Mouse (Mus musculus): ENCODE results near the gene Ranbp6. TPM values are rescaled to one million over a fixed set of nuclear protein-coding genes. Genes with fewer than 3 reads are reported as not detected.

The Ranbp6 gene
- total RNA-seq, 2 experiments from 2014 or later: 11.8 to 15.0 TPM

GRCm38 (mm10) chr19:29820966-29821365 lies 8.2 kb upstream of the Ranbp6 start:
- DNase-seq (ENCODE audit: low spot score): no peak
- intact Hi-C loops (cut with DNase I): loop anchor here (2.0 kb wide), 1 partner anchor 136 kb away; no protein-coding TSS in a partner anchor

- intact Hi-C loops (cut with DNase I): loop anchor here (5.0 kb wide), 1 partner anchor 222 kb away; the partner anchor contains the start of gene Uhrf2
- DNase-seq (ENCODE audit: low spot score): no peak
Measured at GRCm38 (mm10) chr19:29810022-29810421, 2.8 kb downstream of the Ranbp6 start.

- intact Hi-C loops (cut with DNase I): loop anchor here (10.0 kb wide), 1 partner anchor 281 kb away; the partner anchor contains the start of gene Ric1
Measured at GRCm38 (mm10) chr19:29805917-29806785, 6.6 kb downstream of the Ranbp6 start, which contains the start of gene 9930021J03Rik. Gene 9930021J03Rik (minus strand): TSS chr19:29805989.

GRCm38 (mm10) chr19:29805101-29805916 lies 7.5 kb downstream of the Ranbp6 start:
- DNase-seq (ENCODE audit: low spot score): peak; percentile 53
- intact Hi-C loops (cut with DNase I): loop anchor here (10.0 kb wide), 1 partner anchor 281 kb away; the partner anchor contains the start of gene Ric1

More at GRCm38 (mm10) chr19:29805917-29806785, 6.6 kb downstream of the Ranbp6 start, which contains the start of gene 9930021J03Rik:
- peak; percentile 96 for DNase-seq (ENCODE audit: low spot score)

GRCm38 (mm10) chr19:29803946-29804345 lies 8.8 kb downstream of the Ranbp6 start:
- no peak for DNase-seq (ENCODE audit: low spot score)
- intact Hi-C loops (cut with DNase I): loop anchor here (10.0 kb wide), 1 partner anchor 279 kb away; the partner anchor contains the start of gene Ric1

- no peak for DNase-seq (ENCODE audit: low spot score)
- intact Hi-C loops (cut with DNase I): no loop called here
Measured at GRCm38 (mm10) chr19:29797371-29797770, 15.4 kb downstream of the Ranbp6 start.

GRCm38 (mm10) chr19:29787997-29788396 lies 24.8 kb downstream of the Ranbp6 start:
- intact Hi-C loops (cut with DNase I): no loop called here
- no peak for DNase-seq (ENCODE audit: low spot score)

GRCm38 (mm10) chr19:29782914-29783313 lies 29.9 kb downstream of the Ranbp6 start:
- no peak for DNase-seq (ENCODE audit: low spot score)
- intact Hi-C loops (cut with DNase I): no loop called here

Other genes with a start within 250 kb of the Ranbp6 start
- gene Ermp1, start 164.6 kb downstream of the Ranbp6 start, total RNA-seq (2021): 1 to 10 TPM; 8.8 to 9.4 TPM
- gene Mlana, start 115.2 kb downstream of the Ranbp6 start, total RNA-seq (2021): 1 to 10 TPM in 1 of 2 experiments, under 1 TPM in 1; 0.57 to 1.0 TPM
- gene 9930021J03Rik, start 7.0 kb downstream of the Ranbp6 start, total RNA-seq (2021): 10 to 100 TPM; 10.1 to 14.7 TPM
- 1 to 10 TPM; 3.9 to 6.1 TPM for gene Il33, start 112.1 kb upstream of the Ranbp6 start, total RNA-seq (2021)
- gene Trpd52l3, start 190.8 kb upstream of the Ranbp6 start, total RNA-seq (2021): not detected
- gene Uhrf2, start 217.5 kb upstream of the Ranbp6 start, total RNA-seq (2021): 10 to 100 TPM; 21.2 to 25.5 TPM